Mouse (Mus musculus) left cerebral cortex, adult 18-20 months (tissue): ENCODE data around the gene Tex261. TPM values are rescaled to one million over a fixed set of nuclear protein-coding genes. Genes with fewer than 3 reads are reported as not detected.
"Not testable (repeated sequence)": the region's sequence is repeated elsewhere in the genome, so short reads cannot be mapped to it uniquely, and the experiment has no call there.

Source experiments
- DNase-seq, 2 experiments: peaks; one replicate each; pipeline ENCODE4 v3.0.0; 2021 to 2022; ENCODE audit warnings: low spot score in 2 of 2, mixed read lengths in 1 of 2
- long read RNA-seq, 2 experiments: library from polyadenylated mRNA; stranded (forward); transcript quantifications; one replicate each; pipeline ENCODE4 v2.0.0; 2021
- total RNA-seq, 2 experiments: library from RNA; stranded (reverse); gene quantifications; 2 replicates each; pipeline ENCODE4 v1.2.3; 2021

The Tex261 gene
- 10 to 100 TPM; 45.9 TPM for total RNA-seq
- long read RNA-seq, experiment 1, transcript Tex261-201 (6 exons, 2,984 nt), result major isoform, 64 of 92 reads
- long read RNA-seq, experiment 1, partial matches to known transcripts, result 13 of 92 reads
- long read RNA-seq, experiment 1, other reads (novel, unspliced or antisense), result 14 of 92 reads
- long read RNA-seq, experiment 2, transcript Tex261-201 (6 exons, 2,984 nt), result major isoform, 50 of 71 reads
- long read RNA-seq, experiment 2, partial matches to known transcripts, result 5 of 71 reads
- long read RNA-seq, experiment 2, other reads (novel, unspliced or antisense), result 16 of 71 reads

DNA sequence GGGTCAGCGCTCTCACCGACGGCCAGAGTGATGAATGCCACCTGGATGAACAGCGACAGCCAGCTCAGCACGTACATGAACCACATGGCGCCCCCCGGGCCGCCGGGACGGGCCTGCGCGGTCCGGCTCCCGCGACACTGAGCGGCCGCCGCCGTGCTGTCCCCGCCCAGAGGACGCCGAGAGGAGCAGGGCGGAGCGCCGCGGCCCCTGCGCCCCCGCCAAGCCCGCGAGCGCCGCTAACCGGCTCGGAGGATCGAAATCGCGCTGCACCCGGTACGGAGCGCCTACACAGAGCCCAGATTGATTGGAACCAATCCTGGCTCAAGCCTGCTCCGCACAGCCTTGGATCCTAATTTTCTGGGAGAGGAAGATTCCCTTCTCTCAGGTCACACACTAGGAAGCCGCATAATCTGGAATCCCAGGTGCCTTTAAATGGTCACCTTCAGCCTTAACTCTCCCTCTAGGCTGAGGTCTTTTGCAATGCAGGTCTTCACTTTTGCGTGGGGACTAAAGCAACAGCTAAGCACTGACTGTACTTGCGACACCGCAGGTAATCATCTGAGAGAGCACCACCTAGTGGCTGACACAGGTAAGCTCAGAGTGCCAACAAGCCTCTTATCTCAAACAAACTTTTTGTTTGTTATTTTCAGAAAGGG is at the start of gene Tex261:
Tex261 (minus strand) TSS at position 176 of the 656 bp plus-strand sequence.
- peak; percentile 90 to 93 for DNase-seq

DNA sequence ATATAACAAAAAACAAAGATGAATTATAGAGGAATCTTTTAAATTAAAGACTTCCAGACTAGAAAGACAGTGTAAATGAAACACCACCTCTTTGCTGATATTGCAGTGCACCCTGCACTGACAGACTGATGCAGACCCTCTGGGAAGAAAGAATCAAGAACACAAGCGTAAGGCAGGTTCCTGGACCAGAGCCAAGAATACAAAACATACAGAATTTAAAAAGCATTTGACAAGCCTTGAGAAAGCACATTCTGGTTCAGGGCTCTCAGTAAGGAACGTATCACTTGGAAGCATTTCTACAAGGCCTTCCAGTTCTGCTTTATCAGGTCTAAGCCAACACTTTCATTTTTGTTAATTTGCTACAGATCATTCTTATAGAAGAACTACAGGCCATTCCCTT is 46.2 kb upstream of the Tex261 start:
- no peak for DNase-seq

DNA sequence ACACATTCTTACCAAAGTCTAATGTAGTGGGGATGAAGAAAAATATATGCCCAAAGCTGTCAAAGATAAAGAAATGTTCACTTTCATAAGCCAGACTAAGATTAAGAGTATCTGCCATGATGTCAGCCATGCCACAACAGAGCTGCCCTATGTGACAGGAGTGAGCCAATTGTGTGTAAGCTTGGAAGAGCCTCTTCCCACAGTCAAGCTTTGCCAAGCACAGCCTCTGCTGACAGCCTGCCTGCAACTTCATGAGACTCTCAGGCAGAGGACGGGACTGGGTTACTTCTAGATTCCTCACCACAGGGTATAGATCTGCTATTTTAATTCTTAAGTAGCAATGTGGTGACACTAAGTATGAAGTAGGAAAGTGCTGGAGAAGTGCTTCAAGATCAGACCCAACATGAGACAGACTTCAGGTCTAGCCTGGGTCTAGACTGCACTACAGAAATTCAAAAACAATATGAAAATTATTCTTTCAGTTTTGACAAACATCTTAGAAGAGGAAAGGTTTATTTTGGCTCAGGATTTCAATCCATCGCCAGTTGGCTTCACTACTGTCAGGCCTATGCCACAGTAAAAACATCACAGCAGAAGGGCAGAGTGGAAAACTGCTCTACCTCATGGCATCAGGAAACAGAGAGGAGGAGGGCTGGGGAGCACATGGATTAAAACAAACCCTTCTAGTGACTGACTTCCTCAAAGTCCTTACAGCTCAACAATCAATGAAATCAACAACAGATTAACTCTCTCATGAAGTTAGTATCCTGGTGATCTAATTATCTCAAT is 45.3 kb upstream of the Tex261 start:
- no peak for DNase-seq

DNA sequence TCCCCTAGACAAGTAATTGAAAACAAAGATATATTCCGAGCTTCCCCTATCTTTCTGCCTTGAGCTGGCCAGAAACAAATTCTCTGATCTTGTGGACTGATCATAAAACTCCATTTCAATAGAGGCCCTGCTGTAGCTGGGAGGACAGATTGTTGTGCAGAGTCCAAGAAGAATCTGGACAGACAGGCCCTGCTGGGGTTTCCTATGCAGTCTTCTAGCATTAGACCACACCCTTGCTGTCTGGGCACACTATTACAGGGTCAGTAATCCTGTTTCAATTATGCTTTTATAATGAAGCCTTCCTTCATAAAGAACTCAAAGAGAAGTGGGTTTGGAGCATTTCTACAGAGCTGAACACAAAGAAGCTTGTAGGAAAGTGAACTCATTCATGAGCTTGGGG is 43.4 kb upstream of the Tex261 start:
- DNase-seq, result no peak

DNA sequence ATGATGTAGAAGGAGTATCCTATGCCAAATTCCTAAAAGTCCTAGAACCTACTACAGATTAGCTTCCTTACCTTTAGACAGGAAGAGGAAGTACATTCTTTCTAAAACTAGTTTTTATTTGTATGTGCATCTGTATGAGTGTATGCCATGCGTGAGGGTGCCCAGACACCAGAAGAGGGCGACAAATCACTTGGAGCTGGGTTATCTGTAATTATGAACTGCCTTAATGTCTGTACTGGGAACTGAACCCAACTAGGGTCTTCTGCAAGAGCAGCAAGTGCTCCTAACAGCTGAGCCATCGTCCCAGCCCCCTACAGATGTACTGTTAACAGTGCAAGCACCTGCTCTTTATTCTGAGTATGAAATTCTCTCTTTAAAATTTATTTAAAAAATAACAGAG is 40.2 kb upstream of the Tex261 start:
- DNase-seq, result no peak

DNA sequence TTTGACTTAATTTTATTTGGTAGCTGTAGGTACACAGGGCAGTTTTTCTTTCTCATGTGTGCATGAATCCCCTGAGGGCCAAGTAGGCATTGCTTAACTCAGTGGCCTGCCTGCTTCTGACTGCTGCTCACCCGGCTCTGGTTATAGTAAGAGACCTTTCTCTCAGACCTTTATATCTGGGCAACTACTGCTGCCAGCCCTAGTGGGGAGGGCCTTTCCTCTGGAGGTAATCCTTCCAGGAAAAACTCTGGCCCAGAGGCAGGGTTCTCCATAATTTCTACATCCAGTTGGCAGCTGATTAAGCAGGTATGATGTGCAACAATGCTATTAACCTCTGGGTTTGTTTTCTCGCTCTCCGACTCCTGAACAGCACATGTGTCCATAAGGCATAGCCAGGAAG is 27.2 kb upstream of the Tex261 start:
- no peak for DNase-seq

DNA sequence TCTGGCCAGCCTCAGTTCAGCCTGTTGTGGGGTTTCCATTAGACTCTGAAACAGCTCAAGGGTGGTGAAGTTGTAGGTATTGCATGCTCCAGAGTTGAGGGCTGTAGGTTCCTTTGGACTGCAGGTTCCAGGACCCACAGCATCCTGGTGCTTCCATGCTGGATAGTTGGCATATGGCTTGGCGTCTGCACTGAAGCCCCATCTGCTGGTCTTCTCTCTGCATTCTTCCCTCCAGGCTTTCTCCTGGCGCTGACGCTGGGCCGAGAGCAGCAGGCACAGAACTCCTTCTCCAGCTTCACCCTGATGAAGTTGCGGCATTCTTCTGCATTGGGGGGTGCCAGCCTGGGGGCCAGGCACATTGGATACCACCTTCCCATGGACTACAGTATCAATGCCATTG is 26.4 kb upstream of the Tex261 start:
- DNase-seq, result no peak

DNA sequence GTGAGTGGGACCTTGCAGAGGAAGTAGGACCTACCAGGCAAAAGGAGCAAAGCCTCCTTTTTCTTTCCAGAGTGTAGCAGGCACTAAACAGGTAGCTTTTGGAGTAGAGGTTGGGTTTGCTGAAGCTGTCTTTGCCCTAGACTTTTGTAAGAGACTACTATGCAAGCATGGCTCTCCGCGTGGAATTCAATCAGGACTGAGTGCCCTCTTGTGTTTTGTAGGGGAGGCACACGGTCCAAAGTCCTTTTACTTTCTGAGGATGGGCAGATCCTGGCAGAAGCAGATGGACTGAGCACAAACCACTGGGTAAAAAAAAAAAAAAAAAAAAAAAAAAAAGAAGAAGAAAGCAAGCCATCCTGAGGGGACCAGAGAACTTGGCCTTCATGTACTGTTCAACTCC is 21.1 kb upstream of the Tex261 start:
- DNase-seq, result no peak

DNA sequence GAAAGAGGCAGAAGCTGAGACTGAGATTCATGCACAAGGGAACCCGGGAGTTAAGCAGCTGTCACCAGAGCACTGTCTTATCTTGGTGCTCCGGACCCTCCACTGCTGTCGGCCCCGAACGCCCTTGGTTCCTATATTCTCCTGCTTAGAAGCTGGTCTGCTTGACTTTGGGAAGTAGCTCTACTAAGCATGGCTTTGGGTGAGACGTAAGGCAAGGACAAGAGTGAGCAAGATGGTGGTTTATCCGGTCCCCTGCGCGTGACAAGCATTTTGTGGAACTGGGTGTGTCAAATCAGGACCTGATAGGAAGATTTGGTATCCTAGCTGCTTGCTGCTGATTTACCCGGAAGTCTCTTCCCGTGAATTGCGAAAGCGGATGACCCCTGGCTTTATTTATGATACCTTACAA is 19.9 kb upstream of the Tex261 start:
- peak in 1 of 2 experiments; percentile 28 for DNase-seq

DNA sequence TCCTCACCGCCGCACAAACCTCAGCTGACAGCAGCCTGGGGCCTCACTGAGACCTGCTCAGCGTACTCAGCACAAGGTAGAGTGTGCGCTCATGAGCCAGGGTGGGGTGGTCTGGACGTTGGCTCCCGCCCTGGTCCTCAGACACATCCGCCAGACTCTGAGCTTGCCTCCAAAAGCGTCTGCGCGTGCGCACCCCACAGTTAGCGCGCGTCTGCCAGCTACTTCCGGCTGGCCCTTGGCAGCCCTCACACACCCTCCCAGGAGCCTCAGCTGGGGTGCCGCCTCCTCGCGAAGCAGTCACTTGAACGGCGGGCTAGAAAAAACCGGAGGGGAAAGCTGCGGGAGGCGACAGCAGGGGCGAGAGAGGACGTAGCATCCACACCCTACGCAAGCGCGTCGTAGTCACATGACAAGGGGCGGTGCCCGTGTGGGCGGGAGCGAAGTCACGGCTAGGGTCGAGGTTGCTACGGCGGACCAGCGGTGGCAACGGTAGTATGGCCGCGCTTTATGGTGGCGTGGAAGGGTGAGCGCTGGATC is 19.2 kb upstream of the Tex261 start, which contains the start of gene Nagk:
Nagk (plus strand) TSS at position 223 of the 537 bp plus-strand sequence.
- DNase-seq, result peak; percentile 89 to 92

DNA sequence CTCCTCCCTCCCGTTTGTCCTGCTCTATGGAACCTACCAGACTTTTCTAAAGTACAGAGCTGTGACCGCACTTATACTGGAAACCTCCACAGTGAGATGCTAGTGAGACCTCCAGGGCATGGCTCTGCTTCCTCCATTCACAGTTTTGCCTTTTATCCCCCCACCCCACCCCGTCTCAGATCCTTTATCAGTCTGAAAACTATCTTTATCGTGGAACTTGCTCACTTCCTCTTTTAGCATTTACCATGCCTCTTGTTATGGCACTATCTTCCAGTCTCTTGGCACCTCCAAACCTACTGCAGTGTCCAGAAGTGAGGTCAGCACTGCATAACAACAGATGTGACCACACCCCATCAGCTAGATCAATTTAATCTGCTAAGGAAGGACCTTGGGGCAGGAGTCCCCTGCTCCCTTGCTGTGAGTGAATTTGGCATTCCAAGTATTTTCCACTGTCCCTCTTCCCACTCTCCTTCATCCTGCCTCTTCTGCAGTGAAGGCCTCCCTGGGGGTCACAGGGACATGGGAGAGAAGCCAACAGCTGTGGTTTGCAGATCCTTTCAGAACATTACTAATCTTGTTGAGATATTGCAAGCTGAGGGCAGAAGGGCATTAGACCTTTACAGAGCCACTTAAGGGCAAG is 15.8 kb upstream of the Tex261 start:
- DNase-seq, result no peak

DNA sequence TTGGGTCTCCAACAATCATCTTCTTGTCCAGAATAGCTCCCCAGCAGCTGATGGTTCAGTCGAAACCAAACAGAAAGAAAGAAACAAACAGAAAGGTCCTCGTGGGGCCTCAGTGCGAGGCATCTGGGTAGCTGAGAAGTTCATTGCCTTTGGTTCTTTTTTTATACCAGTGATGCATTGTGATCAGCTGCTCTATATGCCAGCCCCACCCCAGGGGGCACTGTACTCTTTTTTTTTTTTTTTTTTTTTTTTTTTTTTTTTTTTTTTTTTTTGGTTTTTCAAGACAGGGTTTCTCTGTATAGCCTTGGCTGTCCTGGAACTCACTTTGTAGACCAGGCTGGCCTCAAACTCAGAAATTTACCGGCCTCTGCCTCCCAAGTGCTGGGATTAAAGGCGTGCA is 14.9 kb upstream of the Tex261 start:
- not testable (repeated sequence) for DNase-seq

DNA sequence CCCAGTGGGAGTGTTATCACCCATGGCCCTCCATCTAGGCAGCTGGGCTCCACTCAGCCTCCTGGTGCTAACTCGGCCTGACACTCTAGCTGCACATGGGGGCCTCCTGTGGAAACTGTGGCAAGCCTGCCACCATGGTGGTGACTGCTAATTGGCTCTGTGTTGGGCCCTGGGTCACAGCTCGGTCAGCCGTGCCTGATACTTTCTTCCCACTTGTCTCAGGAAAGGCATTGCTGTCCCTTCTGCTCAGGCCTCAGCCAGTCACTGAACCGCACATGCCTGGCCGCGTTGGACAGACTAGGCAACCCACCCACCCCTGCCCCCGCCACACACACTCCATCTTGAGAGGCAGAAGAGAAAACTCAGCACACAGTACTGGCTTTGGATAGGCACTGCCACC is 12.9 kb upstream of the Tex261 start:
- no peak for DNase-seq

DNA sequence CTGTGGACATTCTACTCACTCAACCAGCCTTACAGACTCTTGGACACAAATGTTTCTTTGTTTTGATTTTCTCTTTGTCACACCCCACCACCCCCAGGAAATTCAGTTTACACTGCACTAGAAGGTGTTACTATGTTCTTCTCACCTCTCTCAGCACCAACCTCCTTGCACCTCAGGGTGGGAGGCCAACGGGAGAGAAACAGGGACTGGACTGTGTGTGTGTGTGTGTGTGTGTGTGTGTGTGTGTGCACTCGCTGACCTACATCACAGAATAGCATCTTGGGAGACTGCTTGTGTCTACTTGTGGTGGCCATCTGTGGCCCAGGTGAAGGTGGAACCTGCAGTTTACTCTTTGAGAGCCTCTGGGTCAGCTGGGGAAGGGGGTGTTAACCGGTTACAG is 10.8 kb upstream of the Tex261 start:
- no peak for DNase-seq

DNA sequence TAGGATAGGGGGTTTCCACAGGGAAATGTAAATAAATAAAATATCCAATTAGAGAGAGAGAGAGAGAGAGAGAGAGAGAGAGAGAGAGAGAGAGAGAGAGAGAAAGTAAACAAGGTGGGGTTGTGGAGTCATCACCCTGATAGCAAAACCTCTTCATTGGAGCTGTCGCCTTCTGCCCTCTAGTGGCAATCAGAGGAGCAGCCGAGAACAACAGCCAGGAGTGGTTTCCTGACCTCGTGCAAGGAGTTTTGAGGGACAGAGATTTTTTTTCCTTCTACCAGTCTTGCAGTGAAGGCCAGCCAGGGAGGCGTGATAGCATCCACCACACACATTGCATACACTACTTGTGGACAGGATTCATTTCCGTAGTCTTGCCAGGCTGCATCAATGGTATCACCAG is 3.4 kb upstream of the Tex261 start:
- no peak for DNase-seq

DNA sequence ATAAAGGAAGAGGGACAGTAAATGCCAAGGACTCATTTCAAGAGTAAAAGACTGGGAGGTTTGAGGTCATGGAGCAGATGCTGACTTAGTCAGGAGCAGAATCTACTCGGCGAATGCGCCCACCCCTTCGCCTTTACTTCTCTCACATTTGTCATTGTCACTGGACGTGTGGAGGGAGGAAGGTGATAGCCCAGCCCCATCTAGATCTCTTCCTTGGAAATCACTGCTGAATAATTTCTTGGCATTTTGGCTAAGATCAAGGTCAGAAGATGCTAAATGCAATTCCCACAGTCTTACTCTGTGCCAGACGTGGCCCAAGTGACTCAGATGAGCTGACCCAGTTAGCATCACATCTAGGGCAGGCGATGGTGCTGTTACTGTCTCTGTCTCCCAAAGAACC is 2.7 kb upstream of the Tex261 start:
- DNase-seq, result no peak

DNA sequence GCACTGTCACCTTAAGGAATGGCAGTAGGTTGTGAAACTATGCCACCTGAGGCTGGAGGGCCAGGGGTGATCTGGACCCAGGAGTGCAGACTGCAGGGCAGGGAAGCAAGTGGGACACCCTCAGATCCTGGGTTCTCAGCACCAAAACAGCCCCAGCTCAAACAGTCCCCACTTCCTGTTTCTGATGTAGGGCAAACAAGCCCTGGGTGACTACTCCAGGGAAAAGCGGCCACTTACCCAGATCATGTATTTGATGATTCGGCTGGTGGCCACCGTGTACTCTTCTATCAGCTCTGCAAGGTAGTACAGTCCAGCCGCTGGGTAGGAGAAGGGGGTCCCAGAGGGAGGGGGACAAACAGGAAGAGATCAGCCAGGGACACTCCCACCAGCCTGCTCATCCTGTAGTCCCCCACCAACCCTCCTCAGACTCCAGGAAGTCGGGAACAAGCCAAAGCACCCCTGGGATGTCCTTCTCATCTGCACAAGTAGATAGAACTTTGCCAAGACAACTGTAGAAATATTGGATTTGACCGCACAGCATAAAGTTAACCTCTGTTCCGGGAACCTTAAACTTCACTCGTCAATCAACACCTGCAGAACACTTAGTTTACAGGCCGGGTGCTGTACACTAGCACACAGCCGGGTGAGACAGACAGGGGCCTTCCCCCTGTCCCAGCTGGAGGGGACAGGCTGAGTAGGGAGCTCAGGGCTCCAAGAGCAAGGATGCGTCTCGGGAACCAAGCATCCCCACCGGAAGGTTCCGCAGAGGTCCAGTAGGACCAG is 641 bp downstream of the Tex261 start:
- DNase-seq, result no peak

DNA sequence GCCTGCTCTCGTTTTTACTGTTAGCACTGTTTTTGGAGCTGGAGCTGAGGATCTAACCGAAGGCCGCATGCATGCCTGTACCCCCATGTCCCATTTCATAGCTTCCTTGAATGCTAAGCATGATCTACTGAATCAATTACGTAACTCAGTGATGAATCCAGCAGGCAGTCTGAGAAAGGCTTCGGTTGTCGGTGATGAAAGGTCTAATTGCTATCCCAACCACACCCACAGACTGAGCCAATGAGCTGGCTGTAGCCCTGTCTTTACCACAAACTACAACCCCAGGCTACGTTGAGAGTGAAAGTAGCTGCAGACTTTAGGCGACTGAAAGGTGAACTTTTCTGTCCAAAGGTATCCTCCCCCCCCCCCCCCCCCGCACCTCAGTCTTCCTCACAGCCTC is 1.5 kb downstream of the Tex261 start:
- no peak for DNase-seq

DNA sequence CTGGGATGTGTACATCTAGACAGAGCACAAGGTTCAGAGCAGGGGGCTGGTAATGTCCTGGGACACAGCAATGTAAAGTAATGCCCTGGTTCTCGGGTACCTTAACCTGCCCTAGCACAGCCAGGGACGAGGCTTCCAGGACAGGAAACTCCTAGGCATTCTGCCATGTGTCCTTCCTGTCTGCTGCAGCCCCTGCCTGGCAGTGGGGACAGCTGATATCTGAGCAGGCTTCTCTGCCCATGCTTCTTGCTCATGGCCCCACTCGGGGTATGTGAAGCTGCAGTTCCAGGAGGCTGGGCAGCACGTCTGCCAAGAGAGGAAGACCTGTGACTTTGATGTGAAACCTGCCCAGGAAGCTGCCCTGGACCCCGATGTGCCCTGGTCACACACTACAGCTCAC is 7.1 kb downstream of the Tex261 start:
- no peak for DNase-seq

DNA sequence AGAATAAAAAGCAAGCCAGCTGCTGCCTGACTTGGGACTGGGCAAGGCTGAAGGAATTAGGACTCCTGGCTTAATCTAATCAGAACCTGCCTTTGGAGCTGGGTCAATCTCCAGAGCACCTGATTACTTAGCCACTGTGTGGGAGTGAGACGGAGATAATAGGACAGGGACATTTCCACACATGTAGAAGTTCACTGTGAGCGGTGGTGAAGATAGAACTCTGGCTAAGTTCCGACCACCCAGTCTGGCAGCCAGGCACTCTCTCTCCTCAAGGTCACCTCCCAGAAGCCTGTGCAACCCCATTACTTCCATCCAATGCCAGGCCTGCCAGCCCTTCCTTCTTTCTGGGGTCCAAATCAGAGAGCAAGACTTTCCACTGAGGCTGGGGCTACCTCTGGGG is 8.6 kb downstream of the Tex261 start:
- DNase-seq, result no peak
